Mouse (Mus musculus): ENCODE results near the gene Rtn4. TPM values are rescaled to one million over a fixed set of nuclear protein-coding genes. Genes with fewer than 3 reads are reported as not detected.
"Not testable (repeated sequence)": the region's sequence is repeated elsewhere in the genome, so short reads cannot be mapped to it uniquely, and the experiment has no call there.

Gene Rtn4
- polyA plus RNA-seq, 1 experiment from 2014 or later: 91.9 TPM

DNA sequence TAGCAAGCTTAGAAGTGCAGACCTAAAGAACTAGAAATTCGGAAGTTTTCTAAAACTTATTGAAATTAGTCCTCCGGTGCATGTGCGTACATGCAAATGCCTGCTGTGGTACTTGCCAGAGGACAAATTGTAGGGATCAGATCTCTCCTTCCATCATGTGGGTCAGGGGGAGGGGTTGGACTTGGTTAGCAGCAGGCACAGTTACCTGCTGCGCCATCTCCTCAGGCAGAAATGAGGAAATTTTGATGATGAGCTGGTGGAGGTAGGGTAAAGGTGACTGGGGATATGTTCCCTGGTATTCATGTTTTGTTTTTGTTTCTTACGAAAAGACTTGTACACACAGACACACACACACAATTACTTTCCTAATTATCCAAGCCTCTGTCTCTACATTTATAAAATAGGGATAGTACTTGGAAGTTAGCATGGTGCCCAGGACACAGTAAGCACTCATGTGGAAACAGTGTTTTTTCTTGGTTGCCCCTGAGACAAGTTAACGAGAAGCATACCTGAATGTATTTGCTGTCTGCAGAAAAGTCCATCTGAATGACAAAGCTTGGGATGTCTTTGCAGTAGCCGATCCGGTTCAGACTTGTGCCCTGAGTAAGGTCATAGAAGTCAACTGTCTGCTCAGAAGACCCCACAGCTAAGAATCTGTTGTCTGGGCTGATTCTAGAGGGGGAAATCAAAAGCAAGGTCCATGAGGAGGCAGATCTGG, 56.2 kb downstream of the Rtn4 start:
- 93% methylated on average over 8 of the region's 8 CpGs for WGBS
- H3K27me3 ChIP-seq (ENCODE audit: control insufficient read depth, insufficient read depth, low read length): no peaks in the 10 kb centered on the region
- no peak overlapping the region for H3K4me3 ChIP-seq (ENCODE audit: low read depth, low read length)
- H3K9ac ChIP-seq (replicated peaks; ENCODE audit: low read depth, low read length): no peak overlapping the region
- H3K4me1 ChIP-seq (ENCODE audit: control insufficient read depth, insufficient read depth, low read length): no peaks in the 10 kb centered on the region
- no peaks in the 10 kb centered on the region for H3K9me3 ChIP-seq (ENCODE audit: control insufficient read depth, low read length)
- H3K4me2 ChIP-seq (ENCODE audit: low read depth, low read length): no peak overlapping the region
- H3K27ac ChIP-seq (ENCODE audit: low read depth, low read length): no peak overlapping the region
- ATAC-seq (ENCODE audit: low read depth): no peak
- H3K36me3 ChIP-seq (ENCODE audit: control insufficient read depth, insufficient read depth, low read length): peaks cover 19% of the 10 kb centered on the region

DNA sequence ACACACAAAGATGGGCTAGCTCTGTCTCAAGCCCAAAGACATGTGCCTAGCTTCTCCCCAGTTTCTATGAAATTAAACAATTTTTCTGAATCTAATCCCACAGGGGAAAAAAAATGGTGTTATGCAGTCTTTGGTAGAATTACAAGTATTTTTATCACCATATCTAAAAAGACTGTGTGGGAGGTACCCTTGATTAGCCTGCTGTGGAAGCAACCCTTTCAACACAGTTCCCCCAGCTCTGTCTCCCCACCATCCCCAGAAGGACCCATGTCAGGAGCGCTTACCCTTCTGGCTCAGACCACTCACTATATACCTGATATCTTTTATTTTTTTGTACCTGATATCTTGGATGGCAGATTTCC, 56.7 kb downstream of the Rtn4 start:
- H3K27me3 ChIP-seq (ENCODE audit: control insufficient read depth, insufficient read depth, low read length): no peaks in the 10 kb centered on the region
- no peak overlapping the region for H3K9ac ChIP-seq (replicated peaks; ENCODE audit: low read depth, low read length)
- ATAC-seq (ENCODE audit: low read depth): no peak
- H3K9me3 ChIP-seq (ENCODE audit: control insufficient read depth, low read length): no peaks in the 10 kb centered on the region
- H3K4me3 ChIP-seq (ENCODE audit: low read depth, low read length): no peak overlapping the region
- H3K4me1 ChIP-seq (ENCODE audit: control insufficient read depth, insufficient read depth, low read length): no peaks in the 10 kb centered on the region
- no peak overlapping the region for H3K4me2 ChIP-seq (ENCODE audit: low read depth, low read length)
- no peak overlapping the region for H3K27ac ChIP-seq (ENCODE audit: low read depth, low read length)
- H3K36me3 ChIP-seq (ENCODE audit: control insufficient read depth, insufficient read depth, low read length): peaks cover 14% of the 10 kb centered on the region
- 100% methylated on average over 1 of the region's 1 CpGs for WGBS

DNA sequence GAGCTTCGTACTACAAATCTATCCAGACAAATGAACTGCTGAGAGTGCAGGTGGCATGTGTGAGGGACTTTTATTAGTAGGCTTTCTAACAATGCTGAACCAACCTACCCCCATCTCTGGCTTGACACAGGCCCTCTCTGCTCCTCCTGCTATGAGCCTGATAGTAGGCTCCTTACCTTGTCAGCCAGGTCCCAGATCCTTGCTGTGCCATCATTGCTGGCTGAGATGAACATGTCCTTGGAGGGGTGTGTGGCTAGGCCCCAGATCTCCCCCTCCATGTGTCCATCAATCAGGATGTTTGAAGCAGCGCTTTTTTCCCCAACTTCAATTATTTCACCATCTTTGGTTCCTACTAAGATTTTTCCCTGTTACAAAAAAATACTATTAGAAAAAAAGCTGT, 58.3 kb downstream of the Rtn4 start:
- Histone ChIP-seq H3K9ac (replicated peaks; ENCODE audit: low read depth, low read length) (no peak overlapping the region), H3K9me3 (ENCODE audit: control insufficient read depth, low read length) (no peaks in the 10 kb centered on the region), H3K4me3 (ENCODE audit: low read depth, low read length) (no peak overlapping the region), H3K4me2 (ENCODE audit: low read depth, low read length) (no peak overlapping the region), H3K36me3 (ENCODE audit: control insufficient read depth, insufficient read depth, low read length) (peaks cover 6% of the 10 kb centered on the region), H3K27ac (ENCODE audit: low read depth, low read length) (no peak overlapping the region), H3K27me3 (ENCODE audit: control insufficient read depth, insufficient read depth, low read length) (no peaks in the 10 kb centered on the region), H3K4me1 (ENCODE audit: control insufficient read depth, insufficient read depth, low read length) (no peaks in the 10 kb centered on the region)
- no peak for ATAC-seq (ENCODE audit: low read depth)
- 96% methylated on average over 2 of the region's 2 CpGs for WGBS

DNA sequence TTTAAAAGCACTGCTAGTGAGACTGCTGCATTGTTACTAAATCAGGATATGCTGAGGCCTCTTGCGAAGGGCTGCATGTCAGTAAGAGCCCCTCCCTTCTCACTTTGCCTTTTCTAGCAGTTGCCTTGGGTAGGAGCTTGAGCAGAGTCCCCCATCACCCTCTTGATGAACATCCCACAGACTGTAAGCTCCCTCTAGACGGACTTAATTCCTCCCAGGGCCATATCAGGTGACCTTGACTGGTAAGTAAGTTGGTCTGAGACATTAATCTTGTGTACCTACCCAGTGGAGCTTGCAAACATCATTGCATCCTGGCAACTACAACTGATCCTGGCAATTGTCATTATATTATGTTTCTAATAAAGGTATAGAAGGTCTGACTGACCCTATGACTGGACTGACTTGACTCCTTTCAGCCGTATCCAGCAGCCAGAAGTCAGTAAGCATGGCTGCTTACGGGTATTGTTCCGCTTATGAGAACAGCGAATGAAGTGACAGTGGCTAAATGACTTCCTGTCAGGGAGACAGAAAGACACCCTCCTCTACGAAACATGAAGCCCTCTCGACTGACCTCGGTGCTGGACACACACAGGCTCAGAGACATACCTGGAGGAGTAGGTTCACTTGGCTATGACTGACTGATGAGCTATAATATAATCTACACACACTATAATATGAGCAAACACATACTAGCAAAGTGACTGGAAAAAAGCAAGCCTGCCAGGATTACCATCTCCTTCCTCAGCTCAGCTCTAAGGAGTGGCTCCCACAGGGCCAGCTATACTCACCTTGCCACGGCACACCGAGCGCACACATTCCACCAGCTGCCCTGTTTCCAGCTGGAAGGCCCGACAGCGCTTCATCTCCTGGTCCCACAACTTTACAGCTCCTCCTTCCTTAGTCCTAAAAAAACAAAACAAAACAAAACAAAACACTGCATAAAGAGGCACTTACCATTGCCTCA, 59.2 kb downstream of the Rtn4 start:
- H3K36me3 ChIP-seq (ENCODE audit: control insufficient read depth, insufficient read depth, low read length): no peaks in the 10 kb centered on the region
- H3K4me3 ChIP-seq (ENCODE audit: low read depth, low read length): no peak overlapping the region
- H3K27me3 ChIP-seq (ENCODE audit: control insufficient read depth, insufficient read depth, low read length): no peaks in the 10 kb centered on the region
- no peaks in the 10 kb centered on the region for H3K4me1 ChIP-seq (ENCODE audit: control insufficient read depth, insufficient read depth, low read length)
- 86% methylated on average over 14 of the region's 14 CpGs for WGBS
- no peak overlapping the region for H3K4me2 ChIP-seq (ENCODE audit: low read depth, low read length)
- H3K9ac ChIP-seq (replicated peaks; ENCODE audit: low read depth, low read length): no peak overlapping the region
- no peaks in the 10 kb centered on the region for H3K9me3 ChIP-seq (ENCODE audit: control insufficient read depth, low read length)
- H3K27ac ChIP-seq (ENCODE audit: low read depth, low read length): no peak overlapping the region
- ATAC-seq (ENCODE audit: low read depth): no peak

DNA sequence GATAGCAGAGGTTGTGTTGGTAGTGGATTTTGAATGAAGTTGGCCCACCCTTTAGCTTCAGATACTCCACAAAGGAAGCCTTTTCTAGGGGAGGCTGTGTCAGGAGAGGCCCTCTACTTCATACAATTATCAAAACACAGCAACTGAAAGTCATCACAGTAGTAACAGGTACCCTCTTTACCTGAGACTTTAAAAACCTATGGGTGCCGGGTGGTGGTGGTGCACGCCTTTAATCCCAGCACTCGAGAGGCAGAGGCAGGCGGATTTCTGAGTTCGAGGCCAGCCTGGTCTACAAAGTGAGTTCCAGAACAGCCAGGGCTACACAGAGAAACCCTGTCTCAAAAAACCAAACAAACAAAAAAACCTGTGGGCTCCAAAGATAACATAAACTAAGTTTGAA, 63.3 kb downstream of the Rtn4 start:
- not testable (repeated sequence) for H3K9me3 ChIP-seq (ENCODE audit: control insufficient read depth, low read length); H3K36me3 ChIP-seq (ENCODE audit: control insufficient read depth, insufficient read depth, low read length); H3K4me3 ChIP-seq (ENCODE audit: low read depth, low read length); H3K27me3 ChIP-seq (ENCODE audit: control insufficient read depth, insufficient read depth, low read length); ATAC-seq (ENCODE audit: low read depth); H3K4me2 ChIP-seq (ENCODE audit: low read depth, low read length); H3K27ac ChIP-seq (ENCODE audit: low read depth, low read length); H3K4me1 ChIP-seq (ENCODE audit: control insufficient read depth, insufficient read depth, low read length); H3K9ac ChIP-seq (replicated peaks; ENCODE audit: low read depth, low read length)
- 90% methylated on average over 5 of the region's 5 CpGs for WGBS

DNA sequence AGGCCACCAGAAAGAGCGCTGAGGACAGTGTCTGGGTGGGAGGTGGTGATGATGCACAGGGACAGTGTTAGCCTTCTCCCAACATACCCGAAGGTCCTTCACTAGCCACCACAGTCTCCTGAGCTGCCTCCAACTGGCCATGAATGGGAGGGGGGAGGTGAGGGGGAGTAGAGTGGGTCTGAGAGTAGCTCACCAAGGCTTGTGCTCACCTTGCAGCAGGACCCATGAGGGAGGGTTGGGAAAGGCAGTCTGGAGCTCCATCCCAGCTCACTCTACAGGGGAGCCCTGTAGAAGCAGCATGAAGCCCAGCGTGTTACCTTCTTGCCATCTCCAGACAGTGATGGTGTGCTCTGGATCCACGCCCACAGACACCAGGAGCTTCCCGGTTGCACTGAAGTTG, 65.9 kb downstream of the Rtn4 start:
- no peaks in the 10 kb centered on the region for H3K27me3 ChIP-seq (ENCODE audit: control insufficient read depth, insufficient read depth, low read length)
- H3K9ac ChIP-seq (replicated peaks; ENCODE audit: low read depth, low read length): no peak overlapping the region
- H3K27ac ChIP-seq (ENCODE audit: low read depth, low read length): no peak overlapping the region
- H3K9me3 ChIP-seq (ENCODE audit: control insufficient read depth, low read length): no peaks in the 10 kb centered on the region
- no peak for ATAC-seq (ENCODE audit: low read depth)
- 0 out of 2 replicates have a peak, but pooled peaks cover 5% of the 10 kb centered on the region for H3K36me3 ChIP-seq (ENCODE audit: control insufficient read depth, insufficient read depth, low read length)
- H3K4me1 ChIP-seq (ENCODE audit: control insufficient read depth, insufficient read depth, low read length): no peaks in the 10 kb centered on the region
- no peak overlapping the region for H3K4me3 ChIP-seq (ENCODE audit: low read depth, low read length)
- no peak overlapping the region for H3K4me2 ChIP-seq (ENCODE audit: low read depth, low read length)
- WGBS: 89% methylated on average over 5 of the region's 5 CpGs

DNA sequence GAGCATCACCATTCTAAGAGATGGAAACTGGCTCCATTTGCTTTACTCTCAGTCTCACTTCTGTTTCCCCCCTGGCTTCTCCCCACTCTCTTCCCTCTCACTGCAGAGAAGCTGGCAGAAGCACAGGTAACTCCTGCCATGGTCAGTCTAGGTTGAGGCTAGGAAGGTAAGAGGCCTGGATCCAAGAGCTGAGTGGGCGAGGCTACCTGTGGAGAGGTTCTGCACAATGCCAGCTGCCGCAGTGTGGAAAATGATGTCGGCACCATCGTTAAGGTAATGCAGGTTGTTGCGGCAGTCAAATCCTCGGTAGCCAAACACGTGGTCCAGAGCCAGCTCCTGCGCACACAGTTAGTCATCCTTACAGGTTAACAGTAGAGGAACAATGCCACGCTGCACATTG, 68.6 kb downstream of the Rtn4 start:
- no peak overlapping the region for H3K4me3 ChIP-seq (ENCODE audit: low read depth, low read length)
- H3K27ac ChIP-seq (ENCODE audit: low read depth, low read length): no peak overlapping the region
- H3K4me1 ChIP-seq (ENCODE audit: control insufficient read depth, insufficient read depth, low read length): no peaks in the 10 kb centered on the region
- 95% methylated on average over 9 of the region's 9 CpGs for WGBS
- H3K27me3 ChIP-seq (ENCODE audit: control insufficient read depth, insufficient read depth, low read length): no peaks in the 10 kb centered on the region
- H3K36me3 ChIP-seq (ENCODE audit: control insufficient read depth, insufficient read depth, low read length): 0 out of 2 replicates have a peak, but pooled peaks cover 5% of the 10 kb centered on the region
- ATAC-seq (ENCODE audit: low read depth): no peak
- no peak overlapping the region for H3K9ac ChIP-seq (replicated peaks; ENCODE audit: low read depth, low read length)
- no peaks in the 10 kb centered on the region for H3K9me3 ChIP-seq (ENCODE audit: control insufficient read depth, low read length)
- H3K4me2 ChIP-seq (ENCODE audit: low read depth, low read length): no peak overlapping the region

DNA sequence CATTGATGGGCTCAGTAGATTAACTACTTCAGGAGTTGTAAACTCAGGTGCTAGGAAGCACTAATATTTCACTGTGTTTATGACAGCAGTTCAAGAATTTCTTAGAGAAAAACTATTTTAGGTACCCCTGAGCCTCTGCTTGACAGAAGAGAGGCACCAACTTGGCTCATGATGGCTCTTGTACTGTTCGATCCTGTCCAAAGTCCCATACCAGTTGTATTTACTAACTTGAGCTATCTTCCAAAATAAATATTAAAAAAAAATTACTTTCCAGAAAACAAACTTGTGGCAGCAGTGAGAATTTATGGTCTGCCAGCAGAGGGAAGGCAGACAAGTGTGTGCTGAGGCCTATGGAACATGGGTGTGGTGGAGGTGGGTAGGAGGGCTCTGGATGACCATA, 70.0 kb downstream of the Rtn4 start:
- no peak overlapping the region for H3K9ac ChIP-seq (replicated peaks; ENCODE audit: low read depth, low read length)
- no peak overlapping the region for H3K4me2 ChIP-seq (ENCODE audit: low read depth, low read length)
- no peaks in the 10 kb centered on the region for H3K4me1 ChIP-seq (ENCODE audit: control insufficient read depth, insufficient read depth, low read length)
- WGBS: 93% methylated on average over 1 of the region's 1 CpGs
- no peaks in the 10 kb centered on the region for H3K9me3 ChIP-seq (ENCODE audit: control insufficient read depth, low read length)
- H3K27me3 ChIP-seq (ENCODE audit: control insufficient read depth, insufficient read depth, low read length): no peaks in the 10 kb centered on the region
- 0 out of 2 replicates have a peak, but pooled peaks cover 5% of the 10 kb centered on the region for H3K36me3 ChIP-seq (ENCODE audit: control insufficient read depth, insufficient read depth, low read length)
- H3K27ac ChIP-seq (ENCODE audit: low read depth, low read length): no peak overlapping the region
- no peak overlapping the region for H3K4me3 ChIP-seq (ENCODE audit: low read depth, low read length)
- no peak for ATAC-seq (ENCODE audit: low read depth)

DNA sequence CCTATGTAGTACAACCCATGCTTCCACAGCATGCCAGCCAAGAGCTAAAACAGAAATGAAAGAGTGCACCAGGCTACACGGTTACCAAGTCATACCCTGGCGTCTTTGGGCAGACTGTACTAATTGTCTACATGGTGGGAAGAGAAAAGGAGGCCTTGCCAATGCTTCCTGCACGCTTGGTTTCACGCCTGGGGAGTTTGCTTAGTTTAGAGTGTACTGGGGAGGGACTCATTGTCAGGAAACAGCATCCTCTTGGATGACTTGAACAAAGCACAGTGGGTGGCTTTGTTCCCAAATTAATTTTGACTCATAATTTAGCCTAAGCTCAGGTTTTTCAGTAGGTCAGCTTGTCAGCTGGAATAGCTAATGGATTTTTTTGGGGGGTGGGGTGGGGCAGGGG, 72.3 kb downstream of the Rtn4 start:
- Histone ChIP-seq H3K27ac (ENCODE audit: low read depth, low read length) (no peak overlapping the region), H3K9me3 (ENCODE audit: control insufficient read depth, low read length) (no peaks in the 10 kb centered on the region), H3K4me1 (ENCODE audit: control insufficient read depth, insufficient read depth, low read length) (no peaks in the 10 kb centered on the region), H3K27me3 (ENCODE audit: control insufficient read depth, insufficient read depth, low read length) (no peaks in the 10 kb centered on the region), H3K36me3 (ENCODE audit: control insufficient read depth, insufficient read depth, low read length) (no peaks in the 10 kb centered on the region), H3K9ac (replicated peaks; ENCODE audit: low read depth, low read length) (no peak overlapping the region), H3K4me2 (ENCODE audit: low read depth, low read length) (no peak overlapping the region), H3K4me3 (ENCODE audit: low read depth, low read length) (no peak overlapping the region)
- no peak for ATAC-seq (ENCODE audit: low read depth)
- WGBS: 42% methylated on average over 4 of the region's 4 CpGs
